Mouse (Mus musculus) hindlimb bud, embryonic 11.5 days (tissue): ENCODE data around the gene Ostf1.

Source experiments
- DNase-seq: peaks from one replicate; pipeline ENCODE4 v3.0.0-alpha.2; 2012; ENCODE audit warnings: low read depth, low spot score; ENCODE audit errors: extremely low spot score

Ostf1 gene

DNA sequence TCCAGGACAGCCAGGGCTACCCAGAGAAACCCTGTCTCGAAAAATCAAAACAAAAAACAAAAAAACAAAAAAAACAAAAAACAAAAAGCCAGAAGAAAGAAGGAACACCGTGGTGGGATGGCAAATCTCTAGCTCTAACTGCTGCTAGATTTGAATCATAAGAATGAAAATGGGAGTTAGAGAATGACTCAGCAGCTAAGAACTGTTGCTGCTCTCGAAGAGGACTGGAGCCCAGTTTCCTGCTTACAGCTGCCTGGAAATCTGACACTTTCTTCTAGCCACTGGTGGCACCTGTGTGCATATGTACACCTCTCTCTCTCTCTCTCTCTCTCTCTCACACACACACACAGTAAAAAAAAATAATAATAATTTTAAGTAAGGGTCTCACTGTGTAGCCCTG is 14.8 kb upstream of the Ostf1 start:
- no peak for DNase-seq

GRCm38 (mm10) chr19:18644084-18644483 is 12.5 kb upstream of the Ostf1 start:
- DNase-seq: no peak

DNA sequence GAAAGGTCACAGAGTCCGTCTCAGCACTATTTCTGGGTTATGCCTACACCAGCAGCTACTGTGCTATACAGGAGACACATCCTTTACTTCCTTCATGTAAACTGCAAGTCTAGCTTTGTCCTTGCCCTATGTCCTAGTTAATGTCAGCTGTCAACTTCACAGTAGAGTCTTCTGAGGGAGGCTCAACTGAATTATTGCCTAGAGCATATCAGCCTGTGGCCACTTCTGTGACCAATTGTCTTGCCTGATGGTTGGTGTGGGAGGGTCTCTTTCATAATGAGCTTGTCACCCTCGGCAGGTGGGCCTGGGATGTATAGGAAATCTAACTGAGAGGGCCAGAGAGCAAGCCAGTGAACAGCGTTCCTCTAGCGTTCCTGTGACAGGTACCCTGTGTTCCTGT is 11.8 kb upstream of the Ostf1 start:
- no peak for DNase-seq

DNA sequence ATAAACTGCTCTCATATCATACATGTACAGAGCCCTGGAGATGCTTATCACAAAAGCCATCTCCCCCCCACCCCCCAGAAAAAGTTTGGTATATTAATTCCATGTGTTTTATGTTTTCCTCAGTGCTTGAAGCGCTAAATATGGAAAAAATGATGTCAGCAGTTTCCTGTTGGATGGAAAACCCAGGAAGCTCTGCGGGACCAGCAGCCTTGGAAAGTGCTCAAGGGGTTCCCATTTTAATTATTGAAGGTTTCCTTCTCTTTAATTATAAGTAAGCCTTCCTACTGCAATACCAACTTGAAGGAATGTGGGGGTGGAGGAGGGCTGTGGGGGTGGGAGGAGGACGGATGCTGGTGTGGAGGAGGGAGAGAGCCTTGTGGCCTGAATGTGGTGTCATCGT is 9.4 kb upstream of the Ostf1 start:
- DNase-seq: no peak

DNA sequence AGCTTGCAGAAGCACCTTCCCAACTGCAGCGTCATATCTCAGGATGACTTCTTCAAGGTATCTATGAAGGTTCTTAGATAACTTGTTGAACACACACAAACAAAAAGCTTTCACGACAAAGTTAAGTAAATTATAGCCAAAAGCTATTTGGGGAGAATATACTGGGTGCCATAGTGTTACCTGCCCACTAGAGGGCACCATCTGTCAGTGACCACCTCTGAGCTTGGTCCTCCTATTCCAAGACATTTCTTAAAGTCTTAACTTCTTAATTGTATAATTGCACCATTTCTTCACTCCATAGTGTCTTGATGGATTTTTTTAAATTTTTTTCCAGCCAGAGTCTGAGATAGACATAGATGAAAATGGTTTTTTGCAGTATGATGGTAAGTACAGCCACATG is 7.9 kb upstream of the Ostf1 start:
- DNase-seq: no peak

- DNase-seq: no peak
These were observed 7.3 kb upstream of the Ostf1 start for GRCm38 (mm10) chr19:18638949-18639348.

GRCm38 (mm10) chr19:18637954-18638353 is 6.3 kb upstream of the Ostf1 start:
- no peak for DNase-seq

GRCm38 (mm10) chr19:18632231-18633185 is 885 bp upstream of the Ostf1 start:
- DNase-seq: no peak

DNA sequence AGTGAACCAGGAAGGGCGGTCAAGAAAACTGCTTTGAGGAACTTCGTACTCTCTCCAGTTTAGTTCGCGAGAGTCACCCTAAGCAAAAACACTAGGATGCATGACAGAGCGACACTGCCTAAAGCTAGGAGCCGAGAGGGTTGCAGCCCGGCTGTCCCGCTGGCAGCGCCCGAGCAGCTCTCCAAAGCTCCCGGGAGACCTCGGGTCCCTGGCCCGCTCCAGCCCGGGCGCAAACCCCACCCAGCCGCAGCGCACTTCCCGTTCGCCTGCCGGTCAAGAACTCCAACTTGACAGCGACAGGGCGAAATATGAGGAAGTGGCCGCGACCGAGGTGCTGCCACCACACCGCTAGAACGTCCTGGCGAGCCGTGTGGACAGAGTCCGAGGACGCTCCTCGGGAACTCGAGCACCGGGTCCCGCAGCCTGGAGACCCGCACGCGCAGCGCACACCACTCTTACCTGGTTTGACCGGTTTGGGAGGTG is 421 bp downstream of the Ostf1 start:
- no peak for DNase-seq

- no peak for DNase-seq
These were observed 1.2 kb downstream of the Ostf1 start for GRCm38 (mm10) chr19:18630221-18631119.

- no peak for DNase-seq
These were observed 2.0 kb downstream of the Ostf1 start for GRCm38 (mm10) chr19:18629589-18629988.

GRCm38 (mm10) chr19:18623894-18624293 is 7.7 kb downstream of the Ostf1 start:
- DNase-seq: no peak

DNA sequence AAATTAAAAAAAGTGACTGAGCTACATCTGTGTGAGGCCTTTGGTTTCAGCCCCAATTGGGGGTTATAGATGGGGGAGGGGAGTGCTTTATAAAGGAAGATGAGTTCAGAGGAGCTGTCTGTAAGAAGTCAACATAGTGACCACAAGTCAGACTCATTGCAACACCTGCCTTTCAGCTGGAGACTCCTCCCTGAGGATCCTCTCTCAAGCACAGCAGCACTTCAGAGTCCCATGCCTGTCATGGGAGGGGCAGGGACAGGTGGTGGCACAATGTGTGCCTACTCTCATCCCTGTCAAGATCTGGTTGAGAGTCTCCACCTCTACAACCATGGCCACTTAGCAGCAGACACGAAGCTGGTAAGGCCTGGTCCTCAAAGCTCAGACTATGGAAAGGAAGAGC is 11.9 kb downstream of the Ostf1 start:
- no peak for DNase-seq

- no peak for DNase-seq
These were observed 12.6 kb downstream of the Ostf1 start for GRCm38 (mm10) chr19:18619060-18619459.

- no peak for DNase-seq
These were observed 14.1 kb downstream of the Ostf1 start for GRCm38 (mm10) chr19:18617504-18617903.

DNA sequence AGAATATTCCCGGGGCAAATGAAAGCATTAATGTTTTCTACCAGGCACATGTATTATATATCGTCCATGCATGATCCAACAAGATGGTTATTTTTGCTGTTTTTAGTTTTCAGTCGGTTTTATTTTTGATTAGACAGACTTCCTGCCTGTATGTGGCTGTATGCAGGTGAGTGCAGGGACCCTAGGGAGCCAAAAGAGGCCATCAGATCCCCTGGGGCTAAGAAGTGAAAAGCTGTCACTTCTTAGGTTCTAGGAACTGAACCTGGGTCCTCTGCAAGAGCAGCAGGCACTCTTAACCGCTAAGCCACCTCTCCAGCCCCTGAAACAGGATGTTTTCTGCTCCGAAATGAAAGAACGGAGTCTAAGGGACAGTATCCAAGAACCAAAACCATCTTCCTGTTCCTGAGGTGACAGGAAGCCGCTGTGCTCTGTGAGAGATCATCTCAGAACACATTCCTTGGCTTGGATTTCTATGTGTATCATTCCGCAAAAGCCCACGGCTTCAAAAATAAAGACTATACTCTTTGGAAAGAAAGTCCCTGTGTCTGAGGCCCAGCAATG is 15.9 kb downstream of the Ostf1 start:
- DNase-seq: no peak

DNA sequence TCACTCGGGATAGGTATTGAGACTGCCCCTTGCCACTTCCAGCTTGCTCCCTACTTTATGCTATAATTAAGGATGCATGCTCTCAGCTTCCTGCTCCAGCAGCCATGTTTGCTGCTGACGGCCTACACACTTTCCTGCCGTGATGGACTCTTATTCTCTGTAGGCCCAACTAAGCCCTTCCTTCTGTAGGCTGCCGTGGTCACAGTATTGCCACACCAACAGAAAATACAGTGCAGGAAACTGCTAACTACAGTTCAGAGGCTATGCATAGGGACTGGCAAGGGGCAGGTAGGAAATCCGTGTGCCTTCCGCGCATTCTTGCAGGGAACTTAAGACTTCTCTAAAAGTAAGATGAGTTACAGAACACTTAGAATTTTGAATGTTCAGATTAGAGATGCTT is 17.3 kb downstream of the Ostf1 start:
- DNase-seq: no peak

GRCm38 (mm10) chr19:18608975-18609374 is 22.6 kb downstream of the Ostf1 start:
- DNase-seq: no peak

GRCm38 (mm10) chr19:18607907-18608306 is 23.7 kb downstream of the Ostf1 start:
- no peak for DNase-seq

DNA sequence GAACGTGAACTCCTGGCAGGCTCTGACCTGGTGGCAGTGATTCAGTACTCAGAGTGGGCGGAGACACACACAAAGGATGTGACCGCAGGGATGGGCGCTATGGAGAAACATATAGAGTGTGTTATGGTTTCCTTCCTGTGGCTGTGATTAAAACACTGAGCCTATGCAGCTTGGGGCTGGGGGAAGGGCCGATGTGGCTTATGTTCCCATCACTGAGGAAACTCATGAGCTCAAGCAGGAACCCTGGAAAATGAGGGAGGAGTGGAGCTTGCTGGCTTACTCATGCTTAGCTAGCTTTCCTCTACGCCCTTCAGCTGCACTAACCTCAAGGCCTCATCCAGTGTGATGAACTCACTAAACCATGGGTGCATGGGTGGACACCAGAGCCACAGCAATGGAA is 28.6 kb downstream of the Ostf1 start:
- no peak for DNase-seq

DNA sequence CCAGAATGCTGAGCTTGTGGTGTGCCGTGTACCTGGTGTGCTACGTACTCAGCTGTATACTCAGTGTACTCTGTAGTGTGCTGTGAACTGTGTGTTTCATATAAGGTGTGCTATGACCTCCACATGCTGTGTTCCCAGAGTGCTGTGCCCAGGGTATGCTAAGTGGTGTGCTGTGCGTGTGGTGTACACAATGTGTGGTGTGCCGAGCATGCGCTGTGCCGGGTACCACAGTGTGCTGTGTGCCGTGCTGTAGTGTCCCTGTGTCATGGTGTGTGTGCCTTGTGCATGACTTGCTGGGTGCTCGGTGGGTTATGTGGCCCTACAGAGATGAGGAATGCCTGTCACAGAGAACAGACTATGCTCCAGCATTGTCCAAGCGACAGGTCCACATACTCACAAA is 31.0 kb downstream of the Ostf1 start:
- DNase-seq: no peak
